Mouse (Mus musculus) ES-Bruce4 (cell line): ENCODE measurements around the gene Foxf1.

Experiments
- CTCF ChIP-seq: IDR thresholded peaks from one replicate; pipeline ENCODE4 v1.8.1; 2011; ENCODE audit warnings: low read depth, low read length
- EP300 ChIP-seq: IDR thresholded peaks from 2 replicates; pipeline ENCODE4 v1.6.1; 2011; ENCODE audit warnings: low read depth, low read length; ENCODE audit not compliant: insufficient read depth
- POLR2A ChIP-seq: IDR thresholded peaks from one replicate; pipeline ENCODE4 v1.8.1; 2011; ENCODE audit warnings: low read length; ENCODE audit not compliant: insufficient read depth

DNA sequence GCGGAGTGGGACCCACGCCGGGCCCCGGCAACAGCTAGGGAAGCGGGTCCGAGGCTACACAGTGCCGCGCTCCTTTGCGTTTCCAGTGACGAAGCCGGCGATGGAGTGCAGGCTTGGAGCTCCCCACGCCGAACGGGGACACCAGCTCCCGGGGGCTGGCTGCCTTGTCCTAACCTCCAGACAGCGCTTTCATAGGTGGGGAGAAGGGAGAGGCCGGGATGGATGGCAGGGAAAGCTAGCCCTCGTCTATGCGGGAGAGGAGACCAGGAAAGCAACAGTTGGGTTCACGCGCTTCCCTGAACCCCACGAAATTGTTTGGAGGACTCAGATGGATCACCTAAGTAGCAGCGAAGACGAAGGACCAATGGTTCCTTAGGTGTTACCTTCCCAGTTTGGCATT is 30.9 kb downstream of the Foxf1 start:
- no peak for TF ChIP-seq POLR2A
- TF ChIP-seq CTCF = no peak
- TF ChIP-seq EP300 = no peak
